Mouse (Mus musculus): Measurements from ENCODE around the gene Eml4. TPM values are rescaled to one million over a fixed set of nuclear protein-coding genes. Genes with fewer than 3 reads are reported as not detected.

The Eml4 gene
- polyA plus RNA-seq, 2 experiments = 42.5 to 47.9 TPM

GRCm38 (mm10) chr17:83308451-83308850 is 42.3 kb upstream of the Eml4 start:
- DNase-seq (ENCODE audit: low spot score) (no peak), ATAC-seq (ENCODE audit: low FRiP score, low read depth) (no peak)
- no peaks in the 10 kb centered on the region for H3K9me3 ChIP-seq (ENCODE audit: control insufficient read depth, low read length)
- no peak for TF ChIP-seq POLR2A (IDR thresholded peaks at IDR 0.05; ENCODE audit: borderline replicate concordance, extremely low read depth, insufficient read depth, insufficient read length)
- no peak overlapping the region for H3K27ac ChIP-seq (replicated peaks; ENCODE audit: low read depth, low read length)
- 29% methylated on average over 4 of the region's 4 CpGs for WGBS
- no peak overlapping the region for H3K4me3 ChIP-seq (replicated peaks; ENCODE audit: low read length)
- peaks cover 36% of the 10 kb centered on the region for H3K4me1 ChIP-seq (ENCODE audit: control insufficient read depth, insufficient read depth, low read length)
- H3K27me3 ChIP-seq (ENCODE audit: control insufficient read depth, insufficient read depth, low read length) = no peaks in the 10 kb centered on the region
- no peak overlapping the region for H3K4me2 ChIP-seq (replicated peaks; ENCODE audit: low read depth, low read length, severe bottlenecking)
- no peaks in the 10 kb centered on the region for H3K36me3 ChIP-seq (ENCODE audit: control insufficient read depth, insufficient read depth, low read length)
- H3K9ac ChIP-seq (ENCODE audit: low read depth, low read length, severe bottlenecking) = no peak overlapping the region

- ATAC-seq (ENCODE audit: low FRiP score, low read depth) (no peak), DNase-seq (ENCODE audit: low spot score) (peak; percentile 36)
- H3K4me1 ChIP-seq (ENCODE audit: control insufficient read depth, insufficient read depth, low read length) = peaks cover 36% of the 10 kb centered on the region
- WGBS = 5% methylated on average over 1 of the region's 1 CpGs
- no peak overlapping the region for H3K4me2 ChIP-seq (replicated peaks; ENCODE audit: low read depth, low read length, severe bottlenecking)
- H3K9ac ChIP-seq (ENCODE audit: low read depth, low read length, severe bottlenecking) = no peak overlapping the region
- no peak overlapping the region for H3K4me3 ChIP-seq (replicated peaks; ENCODE audit: low read length)
- no peak overlapping the region; the same call in 1 of the 2 replicates for H3K27ac ChIP-seq (replicated peaks; ENCODE audit: low read depth, low read length)
- H3K36me3 ChIP-seq (ENCODE audit: control insufficient read depth, insufficient read depth, low read length) = no peaks in the 10 kb centered on the region
- H3K9me3 ChIP-seq (ENCODE audit: control insufficient read depth, low read length) = no peaks in the 10 kb centered on the region
- H3K27me3 ChIP-seq (ENCODE audit: control insufficient read depth, insufficient read depth, low read length) = no peaks in the 10 kb centered on the region
- TF ChIP-seq POLR2A (IDR thresholded peaks at IDR 0.05; ENCODE audit: borderline replicate concordance, extremely low read depth, insufficient read depth, insufficient read length) = no peak
Observed at GRCm38 (mm10) chr17:83309243-83309642, 41.5 kb upstream of the Eml4 start.

- H3K27me3 ChIP-seq (ENCODE audit: control insufficient read depth, insufficient read depth, low read length) = no peaks in the 10 kb centered on the region
- H3K27ac ChIP-seq (replicated peaks; ENCODE audit: low read depth, low read length) = peak overlapping the region; percentile 61
- ATAC-seq (ENCODE audit: low FRiP score, low read depth) = no peak
- no peak for DNase-seq (ENCODE audit: low spot score)
- 52% methylated on average over 5 of the region's 5 CpGs for WGBS
- H3K9ac ChIP-seq (ENCODE audit: low read depth, low read length, severe bottlenecking) = no peak overlapping the region
- no peak overlapping the region for H3K4me2 ChIP-seq (replicated peaks; ENCODE audit: low read depth, low read length, severe bottlenecking)
- no peak for TF ChIP-seq POLR2A (IDR thresholded peaks at IDR 0.05; ENCODE audit: borderline replicate concordance, extremely low read depth, insufficient read depth, insufficient read length)
- H3K4me3 ChIP-seq (replicated peaks; ENCODE audit: low read length) = no peak overlapping the region
- H3K36me3 ChIP-seq (ENCODE audit: control insufficient read depth, insufficient read depth, low read length) = no peaks in the 10 kb centered on the region
- peaks cover 39% of the 10 kb centered on the region for H3K4me1 ChIP-seq (ENCODE audit: control insufficient read depth, insufficient read depth, low read length)
- no peaks in the 10 kb centered on the region for H3K9me3 ChIP-seq (ENCODE audit: control insufficient read depth, low read length)
Observed at GRCm38 (mm10) chr17:83311806-83312205, 38.9 kb upstream of the Eml4 start.

- H3K27ac ChIP-seq (replicated peaks; ENCODE audit: low read depth, low read length) = peak overlapping the region; percentile 61
- H3K27me3 ChIP-seq (ENCODE audit: control insufficient read depth, insufficient read depth, low read length) = no peaks in the 10 kb centered on the region
- 3% methylated on average over 15 of the region's 15 CpGs for WGBS
- DNase-seq (ENCODE audit: low spot score) (peak; percentile 79), ATAC-seq (ENCODE audit: low FRiP score, low read depth) (peak; percentile 64)
- H3K9me3 ChIP-seq (ENCODE audit: control insufficient read depth, low read length) = no peaks in the 10 kb centered on the region
- H3K9ac ChIP-seq (ENCODE audit: low read depth, low read length, severe bottlenecking) = 0 out of 2 replicates have a peak overlapping the region, but pooled peaks have one; percentile 21
- TF ChIP-seq POLR2A (IDR thresholded peaks at IDR 0.05; ENCODE audit: borderline replicate concordance, extremely low read depth, insufficient read depth, insufficient read length) = no peak
- H3K4me2 ChIP-seq (replicated peaks; ENCODE audit: low read depth, low read length, severe bottlenecking) = peak overlapping the region; percentile 32
- H3K4me1 ChIP-seq (ENCODE audit: control insufficient read depth, insufficient read depth, low read length) = peaks cover 36% of the 10 kb centered on the region
- H3K4me3 ChIP-seq (replicated peaks; ENCODE audit: low read length) = 0 out of 2 replicates have a peak overlapping the region, but pooled peaks have one; percentile 0
- H3K36me3 ChIP-seq (ENCODE audit: control insufficient read depth, insufficient read depth, low read length) = no peaks in the 10 kb centered on the region
Observed at GRCm38 (mm10) chr17:83312244-83312918, 38.4 kb upstream of the Eml4 start.

GRCm38 (mm10) chr17:83313046-83313689 is 37.6 kb upstream of the Eml4 start:
- ATAC-seq (ENCODE audit: low FRiP score, low read depth) (peak; percentile 60; the same call in 1 of the 2 replicates), DNase-seq (ENCODE audit: low spot score) (peak; percentile 38)
- H3K4me3 ChIP-seq (replicated peaks; ENCODE audit: low read length) = no peak overlapping the region
- WGBS = 29% methylated on average over 8 of the region's 8 CpGs
- no peak for TF ChIP-seq POLR2A (IDR thresholded peaks at IDR 0.05; ENCODE audit: borderline replicate concordance, extremely low read depth, insufficient read depth, insufficient read length)
- no peaks in the 10 kb centered on the region for H3K36me3 ChIP-seq (ENCODE audit: control insufficient read depth, insufficient read depth, low read length)
- H3K27me3 ChIP-seq (ENCODE audit: control insufficient read depth, insufficient read depth, low read length) = no peaks in the 10 kb centered on the region
- no peak overlapping the region for H3K4me2 ChIP-seq (replicated peaks; ENCODE audit: low read depth, low read length, severe bottlenecking)
- H3K4me1 ChIP-seq (ENCODE audit: control insufficient read depth, insufficient read depth, low read length) = peaks cover 30% of the 10 kb centered on the region
- H3K9me3 ChIP-seq (ENCODE audit: control insufficient read depth, low read length) = no peaks in the 10 kb centered on the region
- H3K9ac ChIP-seq (ENCODE audit: low read depth, low read length, severe bottlenecking) = no peak overlapping the region
- peak overlapping the region; percentile 61; the same call in 1 of the 2 replicates for H3K27ac ChIP-seq (replicated peaks; ENCODE audit: low read depth, low read length)
